Mouse (Mus musculus): ENCODE results near the gene Lemd2. TPM values are rescaled to one million over a fixed set of nuclear protein-coding genes. Genes with fewer than 3 reads are reported as not detected.

The Lemd2 gene
- polyA plus RNA-seq, 1 experiment from 2014 or later, result 7.7 TPM

GRCm38 (mm10) chr17:27201981-27202380 lies 2.3 kb downstream of the Lemd2 start:
- Histone ChIP-seq H3K36me3 (peaks cover 57% of the 10 kb centered on the region), H3K4me1 (peaks cover 27% of the 10 kb centered on the region), H3K9me3 (peaks cover 4% of the 10 kb centered on the region; the same call in 1 of the 2 replicates), H3K27me3 (replicated peaks) (0 out of 2 replicates have a peak, but pooled peaks cover 8% of the 10 kb centered on the region), H3K9ac (no peak overlapping the region), H3K4me3 (no peak overlapping the region), H3K27ac (replicated peaks) (no peak overlapping the region), H3K4me2 (no peak overlapping the region)
- ATAC-seq (ENCODE audit: extremely low read depth, insufficient number of reproducible peaks, low FRiP score, low TSS enrichment), result no peak
- 90% methylated on average over 2 of the region's 2 CpGs for WGBS

- H3K36me3 ChIP-seq, result peaks cover 69% of the 10 kb centered on the region
Measured at GRCm38 (mm10) chr17:27200801-27201200, 3.5 kb downstream of the Lemd2 start.

GRCm38 (mm10) chr17:27199864-27200263 lies 4.4 kb downstream of the Lemd2 start:
- Histone ChIP-seq H3K4me3 (no peak overlapping the region), H3K27ac (replicated peaks) (no peak overlapping the region), H3K36me3 (peaks cover 78% of the 10 kb centered on the region), H3K4me1 (peaks cover 29% of the 10 kb centered on the region), H3K9me3 (peaks cover 4% of the 10 kb centered on the region; the same call in 1 of the 2 replicates), H3K27me3 (replicated peaks) (no peaks in the 10 kb centered on the region), H3K4me2 (no peak overlapping the region), H3K9ac (peak overlapping the region; percentile 28; the same call in 1 of the 2 replicates)
- WGBS, result 36% methylated on average over 7 of the region's 7 CpGs
- ATAC-seq (ENCODE audit: extremely low read depth, insufficient number of reproducible peaks, low FRiP score, low TSS enrichment), result no peak

More at GRCm38 (mm10) chr17:27200801-27201200, 3.5 kb downstream of the Lemd2 start:
- WGBS, result 87% methylated on average over 11 of the region's 11 CpGs
- H3K4me1 ChIP-seq, result peaks cover 27% of the 10 kb centered on the region
- H3K27ac ChIP-seq (replicated peaks), result no peak overlapping the region
- H3K9ac ChIP-seq, result 0 out of 2 replicates have a peak overlapping the region, but pooled peaks have one; percentile 28
- no peak for ATAC-seq (ENCODE audit: extremely low read depth, insufficient number of reproducible peaks, low FRiP score, low TSS enrichment)
- H3K4me2 ChIP-seq, result no peak overlapping the region
- H3K4me3 ChIP-seq, result no peak overlapping the region
- H3K9me3 ChIP-seq, result peaks cover 4% of the 10 kb centered on the region; the same call in 1 of the 2 replicates
- 0 out of 2 replicates have a peak, but pooled peaks cover 6% of the 10 kb centered on the region for H3K27me3 ChIP-seq (replicated peaks)

- no peak for ATAC-seq (ENCODE audit: extremely low read depth, insufficient number of reproducible peaks, low FRiP score, low TSS enrichment)
- WGBS, result 94% methylated on average over 9 of the region's 9 CpGs
Measured at GRCm38 (mm10) chr17:27199205-27199604, 5.1 kb downstream of the Lemd2 start.

GRCm38 (mm10) chr17:27196206-27196605 lies 8.1 kb downstream of the Lemd2 start:
- H3K4me2 ChIP-seq, result no peak overlapping the region
- no peak overlapping the region for H3K9ac ChIP-seq
- 82% methylated on average over 9 of the region's 9 CpGs for WGBS
- H3K36me3 ChIP-seq, result peaks cover 99% of the 10 kb centered on the region
- ATAC-seq (ENCODE audit: extremely low read depth, insufficient number of reproducible peaks, low FRiP score, low TSS enrichment), result no peak
- no peak overlapping the region for H3K4me3 ChIP-seq
- H3K4me1 ChIP-seq, result peaks cover 15% of the 10 kb centered on the region; the same call in 1 of the 2 replicates
- no peaks in the 10 kb centered on the region for H3K27me3 ChIP-seq (replicated peaks)
- no peaks in the 10 kb centered on the region for H3K9me3 ChIP-seq
- H3K27ac ChIP-seq (replicated peaks), result no peak overlapping the region

More at GRCm38 (mm10) chr17:27199205-27199604, 5.1 kb downstream of the Lemd2 start:
- Histone ChIP-seq H3K36me3 (peaks cover 84% of the 10 kb centered on the region), H3K9me3 (peaks cover 4% of the 10 kb centered on the region; the same call in 1 of the 2 replicates), H3K27me3 (replicated peaks) (no peaks in the 10 kb centered on the region), H3K9ac (no peak overlapping the region), H3K27ac (replicated peaks) (no peak overlapping the region), H3K4me2 (no peak overlapping the region), H3K4me1 (peaks cover 25% of the 10 kb centered on the region), H3K4me3 (no peak overlapping the region)

GRCm38 (mm10) chr17:27194258-27195185 lies 9.7 kb downstream of the Lemd2 start:
- no peak overlapping the region for H3K4me2 ChIP-seq
- whole genome bisulfite sequencing, result 63% methylated on average over 20 of the region's 20 CpGs

GRCm38 (mm10) chr17:27191804-27192203 lies 12.5 kb downstream of the Lemd2 start:
- 56% methylated on average over 5 of the region's 5 CpGs for WGBS
- Histone ChIP-seq H3K27me3 (replicated peaks) (peaks cover 16% of the 10 kb centered on the region), H3K4me2 (no peak overlapping the region), H3K4me1 (peaks cover 7% of the 10 kb centered on the region; the same call in 1 of the 2 replicates), H3K9ac (no peak overlapping the region), H3K4me3 (no peak overlapping the region), H3K9me3 (no peaks in the 10 kb centered on the region), H3K27ac (replicated peaks) (no peak overlapping the region), H3K36me3 (peaks cover 73% of the 10 kb centered on the region)
- no peak for ATAC-seq (ENCODE audit: extremely low read depth, insufficient number of reproducible peaks, low FRiP score, low TSS enrichment)

More at GRCm38 (mm10) chr17:27194258-27195185, 9.7 kb downstream of the Lemd2 start:
- no peak overlapping the region for H3K27ac ChIP-seq (replicated peaks)
- peaks cover 7% of the 10 kb centered on the region; the same call in 1 of the 2 replicates for H3K4me1 ChIP-seq
- peaks cover 99% of the 10 kb centered on the region for H3K36me3 ChIP-seq
- no peak overlapping the region for H3K4me3 ChIP-seq
- no peaks in the 10 kb centered on the region for H3K27me3 ChIP-seq (replicated peaks)
- ATAC-seq (ENCODE audit: extremely low read depth, insufficient number of reproducible peaks, low FRiP score, low TSS enrichment), result no peak
- H3K9me3 ChIP-seq, result no peaks in the 10 kb centered on the region
- no peak overlapping the region for H3K9ac ChIP-seq

- Histone ChIP-seq H3K27ac (replicated peaks) (no peak overlapping the region), H3K9me3 (no peaks in the 10 kb centered on the region), H3K4me3 (no peak overlapping the region), H3K4me2 (no peak overlapping the region), H3K36me3 (peaks cover 67% of the 10 kb centered on the region), H3K4me1 (peaks cover 7% of the 10 kb centered on the region; the same call in 1 of the 2 replicates), H3K9ac (no peak overlapping the region), H3K27me3 (replicated peaks) (peaks cover 16% of the 10 kb centered on the region)
- 75% methylated on average over 6 of the region's 6 CpGs for WGBS
- ATAC-seq (ENCODE audit: extremely low read depth, insufficient number of reproducible peaks, low FRiP score, low TSS enrichment), result no peak
Measured at GRCm38 (mm10) chr17:27191189-27191588, 13.1 kb downstream of the Lemd2 start.

GRCm38 (mm10) chr17:27189640-27190216 lies 14.5 kb downstream of the Lemd2 start:
- Histone ChIP-seq H3K27ac (replicated peaks) (no peak overlapping the region), H3K27me3 (replicated peaks) (peaks cover 16% of the 10 kb centered on the region), H3K9ac (no peak overlapping the region), H3K9me3 (no peaks in the 10 kb centered on the region), H3K4me2 (no peak overlapping the region), H3K36me3 (peaks cover 52% of the 10 kb centered on the region), H3K4me3 (no peak overlapping the region), H3K4me1 (peaks cover 3% of the 10 kb centered on the region; the same call in 1 of the 2 replicates)
- ATAC-seq (ENCODE audit: extremely low read depth, insufficient number of reproducible peaks, low FRiP score, low TSS enrichment), result no peak
- WGBS, result 45% methylated on average over 10 of the region's 10 CpGs

- no peak for ATAC-seq (ENCODE audit: extremely low read depth, insufficient number of reproducible peaks, low FRiP score, low TSS enrichment)
- Histone ChIP-seq H3K36me3 (peaks cover 44% of the 10 kb centered on the region), H3K4me3 (no peak overlapping the region), H3K27me3 (replicated peaks) (peaks cover 16% of the 10 kb centered on the region), H3K9ac (no peak overlapping the region), H3K27ac (replicated peaks) (no peak overlapping the region), H3K4me2 (no peak overlapping the region), H3K9me3 (no peaks in the 10 kb centered on the region), H3K4me1 (peaks cover 3% of the 10 kb centered on the region; the same call in 1 of the 2 replicates)
- 60% methylated on average over 9 of the region's 9 CpGs for WGBS
Measured at GRCm38 (mm10) chr17:27188883-27189282, 15.4 kb downstream of the Lemd2 start.

GRCm38 (mm10) chr17:27187059-27187458 lies 17.2 kb downstream of the Lemd2 start:
- H3K4me1 ChIP-seq, result peaks cover 3% of the 10 kb centered on the region; the same call in 1 of the 2 replicates
- no peak overlapping the region for H3K4me3 ChIP-seq
- no peak for ATAC-seq (ENCODE audit: extremely low read depth, insufficient number of reproducible peaks, low FRiP score, low TSS enrichment)
- no peak overlapping the region for H3K4me2 ChIP-seq
- H3K9ac ChIP-seq, result no peak overlapping the region
- WGBS, result 54% methylated on average over 5 of the region's 5 CpGs
- H3K9me3 ChIP-seq, result no peaks in the 10 kb centered on the region
- peaks cover 26% of the 10 kb centered on the region for H3K36me3 ChIP-seq
- H3K27ac ChIP-seq (replicated peaks), result no peak overlapping the region
- H3K27me3 ChIP-seq (replicated peaks), result peaks cover 16% of the 10 kb centered on the region

Measured in heart, embryonic 13.5 days (tissue).